Mouse (Mus musculus): ENCODE data around the gene Pip5k1b.

DNA sequence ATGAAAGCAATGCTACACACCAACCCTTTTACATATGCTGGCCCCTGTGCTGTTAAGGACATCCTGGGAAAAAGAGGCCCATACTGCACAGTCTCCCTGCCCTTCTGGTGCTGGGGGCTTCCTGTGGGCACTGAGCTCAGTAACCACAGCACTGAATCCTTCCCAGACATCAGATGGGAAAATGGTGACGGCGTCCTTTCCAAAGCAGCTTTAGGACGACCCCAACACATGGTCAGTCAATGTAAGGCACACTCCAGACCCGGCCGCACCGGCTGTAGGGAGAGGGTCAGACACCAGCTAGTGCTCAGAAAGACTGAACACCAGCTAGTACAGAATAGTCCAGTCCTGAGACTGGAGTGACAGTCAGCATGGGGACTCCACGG, 13.4 kb downstream of the Pip5k1b start:
- TF ChIP-seq MAFK (IDR thresholded peaks at IDR 0.05; ENCODE audit: insufficient read depth, low read depth, low read length) (no peak), HCFC1 (IDR thresholded peaks at IDR 0.05; ENCODE audit: borderline replicate concordance, insufficient read depth, low read length) (no peak)
